Mouse (Mus musculus) forebrain, embryonic 12.5 days (tissue): ENCODE measurements around the gene Pgrmc2. TPM values are rescaled to one million over a fixed set of nuclear protein-coding genes. Genes with fewer than 3 reads are reported as not detected.

Experiments used
- ATAC-seq: fragments of 200-750 bp; cut with Nextera tagmentation; 2 replicates; pipeline ENCODE4 v1.8.0; 2017; ENCODE audit warnings: moderate TSS enrichment; ENCODE audit not compliant: low FRiP score
- H3K27ac ChIP-seq: fragments of 300-500 bp; sonication (generic); 2 replicates; pipeline ENCODE4 v1.5.1; 2016; ENCODE audit warnings: mild to moderate bottlenecking
- H3K27me3 ChIP-seq: fragments of 300-500 bp; sonication (generic); 2 replicates; pipeline ENCODE4 v1.6.1; 2016; ENCODE audit warnings: mild to moderate bottlenecking
- H3K36me3 ChIP-seq: fragments of 300-500 bp; sonication (generic); replicated peaks from 2 replicates; pipeline ENCODE4 v1.6.1; 2016; ENCODE audit warnings: mild to moderate bottlenecking
- H3K4me1 ChIP-seq: fragments of 300-500 bp; sonication (generic); 2 replicates; pipeline ENCODE4 v1.6.1; 2016
- H3K4me2 ChIP-seq: fragments of 300-500 bp; sonication (generic); 2 replicates; pipeline ENCODE4 v1.6.1; 2016; ENCODE audit warnings: mild to moderate bottlenecking, moderate library complexity
- H3K4me3 ChIP-seq: fragments of 300-500 bp; sonication (generic); replicated peaks from 2 replicates; pipeline ENCODE4 v1.5.1; 2016; ENCODE audit warnings: mild to moderate bottlenecking
- H3K9ac ChIP-seq: fragments of 300-500 bp; sonication (generic); 2 replicates; pipeline ENCODE4 v1.6.1; 2016; ENCODE audit warnings: mild to moderate bottlenecking
- H3K9me3 ChIP-seq: fragments of 300-500 bp; sonication (generic); 2 replicates; pipeline ENCODE4 v1.6.1; 2016
- WGBS: fragments of 180-500 bp; shearing (Covaris S2); methylation state at CpG from one replicate; pipeline ENCODE4 v1.1.7; 2016; 5-methylcytosine and 5-hydroxymethylcytosine counted together
- polyA plus RNA-seq: library from polyadenylated mRNA; unstranded; fragments of >200 nt; fragmentation: Nextera tagmentation; extraction: Ambion mirVana; gene quantifications from 2 replicates; pipeline ENCODE4 v1.2.1, GENCODE M21; 2016

Pgrmc2 gene
- polyA plus RNA-seq, 1 experiment from 2014 or later = 36.9 TPM

DNA sequence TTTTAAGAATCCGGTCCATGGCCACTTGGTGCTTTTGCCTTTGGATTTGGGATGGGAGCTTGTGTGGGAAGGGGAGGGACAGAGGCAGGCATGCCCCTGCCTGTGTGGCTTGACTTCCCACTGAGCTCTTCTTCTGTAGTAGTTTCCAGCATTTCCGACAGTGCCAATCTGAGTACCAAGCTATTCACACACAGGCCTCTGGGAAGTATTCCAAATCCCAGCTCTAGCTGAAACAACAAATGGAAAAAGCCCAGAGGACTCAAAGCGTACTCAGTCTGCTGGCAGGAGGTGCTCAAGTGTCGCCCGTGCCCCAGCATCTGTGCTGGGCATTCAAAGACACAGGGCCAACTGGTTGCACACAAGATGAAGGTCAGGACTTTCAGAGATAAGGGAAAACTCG lies 60.9 kb downstream of the Pgrmc2 start:
- Histone ChIP-seq H3K4me2 (no peak overlapping the region), H3K9me3 (no peaks in the 10 kb centered on the region), H3K4me1 (no peaks in the 10 kb centered on the region), H3K27ac (no peak overlapping the region), H3K9ac (no peak overlapping the region), H3K4me3 (no peak overlapping the region), H3K27me3 (no peaks in the 10 kb centered on the region), H3K36me3 (no peaks in the 10 kb centered on the region)
- WGBS = 63% methylated on average over 6 of the region's 6 CpGs
- no peak for ATAC-seq

- Histone ChIP-seq H3K4me2 (no peak overlapping the region), H3K36me3 (no peaks in the 10 kb centered on the region), H3K9me3 (no peaks in the 10 kb centered on the region), H3K9ac (no peak overlapping the region), H3K27ac (no peak overlapping the region), H3K4me1 (no peaks in the 10 kb centered on the region), H3K4me3 (no peak overlapping the region), H3K27me3 (no peaks in the 10 kb centered on the region)
- 93% methylated on average over 7 of the region's 7 CpGs for WGBS
- no peak for ATAC-seq
Observed at GRCm38 (mm10) chr3:41020687-41021086, 62.2 kb downstream of the Pgrmc2 start.

DNA sequence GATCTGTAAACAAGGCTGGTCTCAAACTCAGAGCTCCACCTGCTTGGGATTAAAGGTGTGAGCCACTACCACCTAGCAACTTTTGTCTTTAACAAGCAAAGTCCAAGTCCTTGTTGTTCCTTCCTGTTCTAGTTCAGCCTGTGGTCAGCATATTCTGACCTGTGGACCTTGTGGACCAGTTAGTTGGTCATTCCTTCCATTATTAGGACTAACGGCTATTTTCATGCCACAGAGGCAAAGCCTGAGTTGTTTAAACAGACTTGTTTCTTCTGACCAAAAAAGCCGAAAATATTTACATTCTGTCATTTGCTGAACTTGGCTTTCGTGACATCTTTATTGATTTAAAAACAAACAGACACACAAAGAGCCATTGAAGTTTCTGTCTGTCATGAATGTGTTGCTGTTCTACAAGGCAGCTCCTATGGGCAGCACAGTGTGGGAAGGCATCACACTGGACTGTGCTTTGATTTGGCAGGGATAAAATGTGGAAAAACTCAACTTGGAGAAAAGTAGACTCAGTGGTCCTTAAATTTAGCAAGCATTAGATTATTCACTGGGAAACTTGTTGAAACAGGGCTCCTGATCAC lies 64.7 kb downstream of the Pgrmc2 start:
- no peaks in the 10 kb centered on the region for H3K27me3 ChIP-seq
- H3K9ac ChIP-seq = no peak overlapping the region
- no peaks in the 10 kb centered on the region for H3K36me3 ChIP-seq
- no peak overlapping the region for H3K27ac ChIP-seq
- ATAC-seq = no peak
- H3K4me3 ChIP-seq = no peak overlapping the region
- no peaks in the 10 kb centered on the region for H3K4me1 ChIP-seq
- no peaks in the 10 kb centered on the region for H3K9me3 ChIP-seq
- WGBS = 80% methylated on average over 3 of the region's 3 CpGs
- no peak overlapping the region for H3K4me2 ChIP-seq

Other genes starting within 250 kb of the Pgrmc2 start
- gene Mfsd8, start 236.2 kb downstream of the Pgrmc2 start, polyA plus RNA-seq = 10.5 and 11.7 TPM in 2 replicates
- 8.6 and 9.3 TPM in 2 replicates for gene Abhd18, start 236.1 kb downstream of the Pgrmc2 start, polyA plus RNA-seq
- 0.13 and 0.19 TPM in 2 replicates for gene 1700034I23Rik, start 180.5 kb downstream of the Pgrmc2 start, polyA plus RNA-seq
- gene Larp1b, start 133.2 kb downstream of the Pgrmc2 start, polyA plus RNA-seq = 2.7 and 3.0 TPM in 2 replicates